Mouse (Mus musculus) heart, adult 2 months (tissue): ENCODE results near the gene Nol9. TPM values are rescaled to one million over a fixed set of nuclear protein-coding genes. Genes with fewer than 3 reads are reported as not detected.

Experiments used
- DNase-seq, 2 experiments: peaks; one replicate each; pipeline ENCODE4 v3.0.0; 2021
- H3K27ac ChIP-seq: fragments of 200-600 bp; 2 replicates; pipeline ENCODE4 v1.8.1; 2022
- H3K27me3 ChIP-seq: fragments of 200-500 bp; 2 replicates; pipeline ENCODE4 v1.6.1; 2012; ENCODE audit warnings: mild to moderate bottlenecking, low read length, inconsistent platforms, mixed read lengths; ENCODE audit not compliant: control insufficient read depth, insufficient read depth
- H3K36me3 ChIP-seq: fragments of 200-500 bp; 2 replicates; pipeline ENCODE4 v1.6.1; 2012; ENCODE audit warnings: low read length, inconsistent platforms; ENCODE audit not compliant: control insufficient read depth, insufficient read depth
- H3K4me1 ChIP-seq: fragments of 200-500 bp; 2 replicates; pipeline ENCODE4 v1.6.1; 2011; ENCODE audit warnings: low read length; ENCODE audit not compliant: control insufficient read depth, insufficient read depth
- H3K4me3 ChIP-seq: fragments of 200-600 bp; 2 replicates; pipeline ENCODE4 v1.8.1; 2022
- H3K79me2 ChIP-seq: fragments of 200-500 bp; replicated peaks from 2 replicates; pipeline ENCODE4 v1.6.1; 2012; ENCODE audit warnings: mild to moderate bottlenecking, inconsistent platforms, low read length, moderate library complexity, mixed read lengths; ENCODE audit not compliant: control insufficient read depth, insufficient read depth
- H3K9ac ChIP-seq: fragments of 200-500 bp; 2 replicates; pipeline ENCODE4 v1.6.1; 2012; ENCODE audit warnings: low read depth, mild to moderate bottlenecking, control low read depth, inconsistent platforms, low read length, mixed read lengths
- CTCF ChIP-seq: fragments of 200-600 bp; IDR thresholded peaks from 2 replicates; pipeline ENCODE4 v1.8.1; 2022; ENCODE audit warnings: antibody characterized with exemption, mild to moderate bottlenecking, moderate library complexity
- EP300 ChIP-seq: fragments of 200-500 bp; IDR thresholded peaks from 2 replicates; pipeline ENCODE4 v1.6.1; 2011; ENCODE audit warnings: low read depth, low read length, control low read depth; ENCODE audit not compliant: insufficient read depth
- POLR2A ChIP-seq: fragments of 200-500 bp; IDR thresholded peaks from 2 replicates; pipeline ENCODE4 v1.6.1; 2011; ENCODE audit warnings: mild to moderate bottlenecking, low read depth, low read length, control low read depth; ENCODE audit not compliant: insufficient read depth
- WGBS: fragments of 180-500 bp; shearing (Covaris S2); methylation state at CpG from one replicate; pipeline ENCODE4 v1.1.7; 2018; 5-methylcytosine and 5-hydroxymethylcytosine counted together
- intact Hi-C: fragments of 180-260 bp; cut with DNase I; formaldehyde crosslinking; loops from one replicate; pipeline ENCODE4 v1.15.1; 2025
- polyA plus RNA-seq: library from polyadenylated mRNA; depleted of rRNA; stranded (reverse); fragments of >200 nt; gene quantifications from 2 replicates; pipeline ENCODE4 v1.2.3, GENCODE M21; 2012
- total RNA-seq, 2 experiments: library from RNA; stranded (reverse); gene quantifications; 2 replicates each; pipeline ENCODE4 v1.2.3; 2021

Gene Nol9
- total and polyA plus RNA-seq, 3 experiments = 7.3 to 9.8 (median 9.7) TPM

DNA sequence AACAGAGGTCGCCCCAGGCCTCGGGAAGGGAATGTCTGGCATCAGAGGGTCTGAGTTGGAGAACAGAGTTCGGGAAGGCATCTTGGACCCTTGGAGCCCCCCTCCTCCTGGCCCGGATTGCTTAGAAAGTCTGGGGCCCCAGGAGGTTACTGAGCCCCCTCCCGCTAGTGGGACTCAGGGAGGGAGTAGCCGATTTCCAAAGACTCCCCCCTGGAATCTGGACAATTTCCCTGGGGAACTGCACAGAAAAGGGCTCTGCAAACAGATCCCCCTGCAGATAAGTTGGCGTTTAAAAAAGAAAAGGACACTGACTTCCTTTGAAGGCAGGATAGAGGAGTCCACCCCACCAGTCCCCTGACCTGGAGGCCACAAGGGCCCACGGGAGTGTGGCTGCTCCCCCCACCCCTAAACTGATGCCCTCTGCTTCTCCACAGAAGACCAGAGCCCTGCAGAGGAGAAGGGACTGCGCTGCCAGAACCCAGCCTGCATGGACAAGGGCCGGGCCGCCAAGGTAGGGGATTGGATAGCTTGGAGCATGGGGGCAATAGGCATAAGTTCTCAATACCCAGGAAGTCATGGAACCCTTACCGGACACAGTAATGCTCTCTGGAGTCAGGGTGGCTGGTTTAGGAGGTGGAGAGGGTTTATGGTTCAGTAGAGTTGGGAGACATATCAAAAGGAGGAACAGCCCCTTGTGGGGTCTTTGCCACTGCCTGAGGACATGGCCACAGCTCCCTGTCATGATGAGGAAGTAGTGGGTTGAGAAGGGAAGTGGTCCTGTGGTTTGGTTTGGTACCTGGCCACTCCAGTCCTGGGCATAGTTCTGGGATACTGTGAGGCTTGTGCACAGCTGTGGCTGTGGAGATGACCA, 48.3 kb downstream of the Nol9 start:
- 13% methylated on average over 12 of the region's 12 CpGs for WGBS
- Histone ChIP-seq H3K27ac (peak overlapping the region; percentile 80), H3K4me3 (peak overlapping the region; percentile 78), H3K79me2 (no peaks in the 10 kb centered on the region; the same call in 1 of the 2 replicates), H3K27me3 (no peaks in the 10 kb centered on the region), H3K36me3 (no peaks in the 10 kb centered on the region), H3K9ac (peak overlapping the region; percentile 97), H3K4me1 (peaks cover 7% of the 10 kb centered on the region)
- intact Hi-C loops = no loop called here
- DNase-seq = peak in 1 of 2 experiments; percentile 34
- TF ChIP-seq POLR2A = no peak
- TF ChIP-seq CTCF = no peak
- no peak for TF ChIP-seq EP300

DNA sequence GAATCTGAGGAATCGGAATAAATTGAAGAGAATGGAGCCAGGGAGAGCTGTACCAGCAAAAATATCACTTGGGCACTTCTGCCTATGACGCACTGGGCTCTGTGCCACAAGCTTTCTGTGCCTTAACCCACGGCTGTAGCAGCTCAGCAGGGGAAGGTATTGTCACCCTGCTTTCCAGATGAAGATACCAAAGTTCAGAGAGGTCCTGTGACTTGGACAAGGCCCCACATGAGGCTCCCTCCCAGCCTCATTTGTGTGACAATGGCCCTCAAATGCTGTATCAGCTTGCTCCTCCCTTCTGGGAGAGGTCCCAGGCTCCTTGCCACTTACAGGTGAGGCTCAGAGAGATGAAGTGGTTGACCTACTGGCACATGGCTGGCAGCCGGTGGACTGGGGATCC, 49.0 kb downstream of the Nol9 start:
- 50% methylated on average over 4 of the region's 4 CpGs for WGBS
- DNase-seq = peak in 1 of 2 experiments; percentile 45
- Histone ChIP-seq H3K9ac (no peak overlapping the region), H3K27ac (no peak overlapping the region; the same call in 1 of the 2 replicates), H3K4me1 (peaks cover 7% of the 10 kb centered on the region), H3K4me3 (no peak overlapping the region), H3K79me2 (no peaks in the 10 kb centered on the region; the same call in 1 of the 2 replicates), H3K36me3 (no peaks in the 10 kb centered on the region), H3K27me3 (no peaks in the 10 kb centered on the region)
- no peak for TF ChIP-seq EP300
- TF ChIP-seq CTCF = no peak
- TF ChIP-seq POLR2A = no peak
- intact Hi-C loops = no loop called here

DNA sequence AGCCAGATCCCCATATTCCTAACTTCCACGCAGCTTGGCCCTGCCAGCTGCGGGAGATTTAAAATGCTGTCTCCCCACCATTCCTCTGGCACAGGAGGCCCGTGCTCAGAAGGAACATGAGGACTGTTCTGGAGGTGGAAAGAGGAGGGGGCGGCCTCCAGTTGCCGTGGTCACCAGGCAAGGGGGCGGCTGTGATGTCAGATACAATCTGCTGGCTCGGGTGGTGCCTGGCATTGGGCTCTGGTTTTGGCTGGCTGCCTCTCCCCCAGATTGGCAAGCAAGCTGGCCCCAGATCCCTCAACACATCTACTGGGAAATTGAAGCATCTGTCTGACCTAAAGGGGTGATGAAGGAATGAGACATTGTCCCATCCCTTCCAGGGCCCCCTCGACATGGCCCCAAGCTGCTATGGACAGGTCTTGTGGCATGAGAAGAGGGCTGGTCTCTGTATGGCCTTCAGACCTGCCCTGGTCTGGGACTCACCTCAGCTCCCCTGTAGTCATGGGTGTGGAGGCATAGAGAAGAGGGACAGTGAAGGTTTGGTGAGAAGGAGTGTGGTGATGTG, 49.5 kb downstream of the Nol9 start:
- Histone ChIP-seq H3K27me3 (no peaks in the 10 kb centered on the region), H3K4me1 (peaks cover 7% of the 10 kb centered on the region), H3K36me3 (no peaks in the 10 kb centered on the region), H3K79me2 (no peaks in the 10 kb centered on the region; the same call in 1 of the 2 replicates), H3K27ac (no peak overlapping the region; the same call in 1 of the 2 replicates), H3K9ac (no peak overlapping the region), H3K4me3 (no peak overlapping the region)
- intact Hi-C loops = no loop called here
- 74% methylated on average over 8 of the region's 8 CpGs for WGBS
- DNase-seq = peak in 1 of 2 experiments; percentile 18
- TF ChIP-seq POLR2A (no peak), CTCF (no peak), EP300 (no peak)

DNA sequence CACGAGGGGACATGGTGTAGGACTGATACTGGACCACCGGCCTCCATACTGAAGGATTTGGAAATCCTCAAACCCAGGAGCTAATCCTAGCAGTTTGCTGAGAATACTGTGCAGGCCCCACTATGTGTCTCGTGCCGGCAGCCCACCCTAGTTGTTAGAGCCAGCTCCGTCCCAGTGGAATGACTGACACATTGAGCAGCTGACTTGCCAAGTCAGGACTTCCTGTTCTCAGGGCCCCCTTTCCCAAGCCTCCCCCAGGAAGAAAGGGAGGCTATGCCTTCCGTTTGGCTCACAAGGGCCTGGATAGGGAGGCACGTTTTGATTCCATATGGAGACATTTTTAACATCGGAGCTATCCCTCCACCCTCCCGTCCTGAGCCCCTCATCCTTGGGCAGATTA, 51.1 kb downstream of the Nol9 start:
- Histone ChIP-seq H3K4me1 (peaks cover 7% of the 10 kb centered on the region), H3K36me3 (no peaks in the 10 kb centered on the region), H3K79me2 (no peaks in the 10 kb centered on the region; the same call in 1 of the 2 replicates), H3K27me3 (no peaks in the 10 kb centered on the region), H3K27ac (no peak overlapping the region), H3K9ac (no peak overlapping the region), H3K4me3 (no peak overlapping the region)
- TF ChIP-seq POLR2A = no peak
- TF ChIP-seq CTCF = no peak
- no peak for TF ChIP-seq EP300
- WGBS = 48% methylated on average over 9 of the region's 9 CpGs
- peak in 1 of 2 experiments; percentile 18 for DNase-seq
- intact Hi-C loops = no loop called here

DNA sequence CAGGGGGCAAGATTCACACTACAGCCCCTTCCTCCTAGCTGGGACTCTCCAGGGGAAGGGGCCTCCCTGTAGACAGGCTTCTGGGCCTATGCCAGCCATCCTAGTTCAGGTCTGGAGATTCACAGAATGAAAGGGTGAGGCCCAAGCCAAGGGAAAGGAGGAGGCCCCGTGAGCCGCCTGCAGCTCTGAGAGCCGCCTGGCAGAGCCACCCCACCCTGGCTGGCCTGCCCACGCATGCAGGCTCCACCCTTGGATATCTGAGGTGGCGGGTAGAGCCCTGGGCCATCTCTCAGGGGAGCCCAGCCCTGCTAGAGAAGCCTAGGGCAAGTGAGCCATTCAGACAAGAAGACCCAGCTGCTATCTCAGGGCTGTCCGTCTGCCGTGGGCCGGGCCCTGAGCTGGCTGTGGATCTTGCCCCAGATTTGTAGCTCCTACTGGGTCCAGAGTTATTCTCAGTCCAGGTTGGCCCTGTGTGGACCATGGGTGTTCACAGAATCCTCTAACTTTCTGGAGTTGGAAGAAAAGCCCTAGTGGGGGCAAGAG, 53.7 kb downstream of the Nol9 start:
- TF ChIP-seq POLR2A (no peak), EP300 (no peak), CTCF (no peak)

DNA sequence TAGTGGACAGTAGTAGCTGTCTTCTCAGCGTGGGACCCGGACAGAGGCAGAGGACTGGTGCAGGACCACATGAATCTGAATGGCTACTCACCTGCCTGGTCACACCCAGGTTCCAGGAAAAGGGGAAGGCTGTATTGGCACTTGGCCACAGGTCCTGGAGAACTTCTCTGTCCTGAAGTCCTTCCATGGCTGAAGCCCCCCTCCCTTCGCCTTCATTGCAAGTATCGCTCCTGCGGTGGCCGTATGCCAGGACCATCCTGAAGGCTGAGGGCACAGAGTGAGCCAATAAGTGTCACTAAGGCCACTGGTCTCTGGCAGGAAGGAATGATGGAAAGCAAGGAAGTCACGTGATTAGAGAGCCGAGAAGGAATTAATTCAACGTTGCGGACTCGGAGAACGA, 55.1 kb downstream of the Nol9 start:
- H3K79me2 ChIP-seq = no peaks in the 10 kb centered on the region
- no peak for DNase-seq
- no peak overlapping the region for H3K4me3 ChIP-seq
- no peaks in the 10 kb centered on the region for H3K36me3 ChIP-seq
- no peak overlapping the region for H3K9ac ChIP-seq
- no peaks in the 10 kb centered on the region for H3K27me3 ChIP-seq
- peaks cover 3% of the 10 kb centered on the region; the same call in 1 of the 2 replicates for H3K4me1 ChIP-seq
- H3K27ac ChIP-seq = no peak overlapping the region
- no peak for TF ChIP-seq CTCF
- TF ChIP-seq POLR2A = no peak
- WGBS = 69% methylated on average over 12 of the region's 12 CpGs
- intact Hi-C loops = loop anchor here (2.0 kb wide), 1 partner anchor 113 kb away; no protein-coding TSS in a partner anchor

More for the DNA sequence above, 53.7 kb downstream of the Nol9 start:
- H3K4me3 ChIP-seq = no peak overlapping the region
- H3K9ac ChIP-seq = no peak overlapping the region
- H3K4me1 ChIP-seq = peaks cover 4% of the 10 kb centered on the region
- intact Hi-C loops = no loop called here
- H3K27ac ChIP-seq = no peak overlapping the region
- DNase-seq = peak in 1 of 2 experiments; percentile 25
- no peaks in the 10 kb centered on the region for H3K79me2 ChIP-seq
- no peaks in the 10 kb centered on the region for H3K27me3 ChIP-seq
- 63% methylated on average over 8 of the region's 8 CpGs for WGBS
- H3K36me3 ChIP-seq = no peaks in the 10 kb centered on the region
